Mouse (Mus musculus) CH12.LX (cell line): Measurements from ENCODE around the gene Ngp.

Experiments used
- CTCF ChIP-seq, 2 experiments: IDR thresholded peaks in 1 of 2; conservative IDR thresholded peaks in 1 of 2; 2 replicates each; pipeline ENCODE4 v1.5.1; 2011 to 2012; ENCODE audit warnings: low read depth in 2 of 2, low read length in 2 of 2, improper control_type of control experiment in 1 of 2, inconsistent platforms in 1 of 2, mild to moderate bottlenecking in 1 of 2, moderate library complexity in 1 of 2
- E2F4 ChIP-seq: IDR thresholded peaks from 2 replicates; pipeline ENCODE4 v1.6.1; 2011; ENCODE audit warnings: low read depth, low read length, improper control_type of control experiment; ENCODE audit not compliant: insufficient replicate concordance
- EP300 ChIP-seq: IDR thresholded peaks from 2 replicates; pipeline ENCODE4 v1.6.1; 2011; ENCODE audit warnings: low read length, improper control_type of control experiment
- KAT2A ChIP-seq: IDR thresholded peaks from 2 replicates; pipeline ENCODE4 v1.6.1; 2012; ENCODE audit warnings: low read length, improper control_type of control experiment, inconsistent platforms; ENCODE audit not compliant: insufficient replicate concordance
- MXI1 ChIP-seq: IDR thresholded peaks from 2 replicates; pipeline ENCODE4 v1.6.1; 2011; ENCODE audit warnings: mild to moderate bottlenecking, low read depth, low read length, improper control_type of control experiment
- NRF1 ChIP-seq: IDR thresholded peaks from 2 replicates; pipeline ENCODE4 v1.6.1; 2014; ENCODE audit warnings: low read depth, mild to moderate bottlenecking, inconsistent platforms, low read length, improper control_type of control experiment, moderate library complexity
- POLR2A ChIP-seq: IDR thresholded peaks from 2 replicates; pipeline ENCODE4 v1.6.1; 2011; ENCODE audit warnings: low read depth, mild to moderate bottlenecking, improper control_type of control experiment, low read length
- TCF12 ChIP-seq: IDR thresholded peaks from 2 replicates; pipeline ENCODE4 v1.6.1; 2014; ENCODE audit warnings: low read depth, mild to moderate bottlenecking, inconsistent platforms, low read length, improper control_type of control experiment
- USF1 ChIP-seq: IDR thresholded peaks from 2 replicates; pipeline ENCODE4 v1.6.1; 2014; ENCODE audit warnings: low read depth, mild to moderate bottlenecking, inconsistent platforms, low read length, improper control_type of control experiment
- ZMIZ1 ChIP-seq: IDR thresholded peaks from 2 replicates; pipeline ENCODE4 v1.6.1; 2012; ENCODE audit warnings: low read depth, mild to moderate bottlenecking, inconsistent platforms, low read length, improper control_type of control experiment

GRCm38 (mm10) chr9:110460884-110461815, 41.6 kb downstream of the Ngp start:
- no peak for TF ChIP-seq TCF12
- TF ChIP-seq POLR2A, result no peak
- no peak for TF ChIP-seq ZMIZ1
- no peak for TF ChIP-seq MXI1
- no peak for TF ChIP-seq EP300
- no peak for TF ChIP-seq CTCF (conservative IDR thresholded peaks at IDR 0.05 in 1 of 2, IDR thresholded peaks at IDR 0.05 in 1 of 2; ENCODE audit: low read depth in 2 of 2, low read length in 2 of 2)
- TF ChIP-seq KAT2A, result no peak
- TF ChIP-seq USF1, result no peak
- no peak for TF ChIP-seq E2F4
- no peak for TF ChIP-seq NRF1
